Mouse (Mus musculus) forebrain, embryonic 14.5 days (tissue): ENCODE measurements at regions not wholly inside any gene's neighbourhood (a gene's known extent, or its start where the extent isn't known, plus 50 kb on each side); places are given as distances from the start of the nearest gene placed in this dataset.

Experiments
- ATAC-seq: fragments of 200-750 bp; cut with Nextera tagmentation; 2 replicates; pipeline ENCODE4 v1.8.0; 2017; ENCODE audit warnings: mild to moderate bottlenecking, moderate library complexity
- DNase-seq: peaks from one replicate; pipeline ENCODE4 v3.0.0-alpha.2; 2015; ENCODE audit warnings: low spot score
- H3K27ac ChIP-seq: fragments of 300-500 bp; sonication (generic); 2 replicates; pipeline ENCODE4 v1.5.1; 2014; ENCODE audit warnings: low read depth, mild to moderate bottlenecking, control low read depth, low read length, moderate library complexity
- H3K27me3 ChIP-seq: fragments of 300-500 bp; sonication (generic); replicated peaks from 2 replicates; pipeline ENCODE4 v1.6.1; 2014; ENCODE audit warnings: low read length, control low read depth, mixed read lengths; ENCODE audit not compliant: control insufficient read depth, insufficient read depth
- H3K36me3 ChIP-seq: fragments of 300-500 bp; sonication (generic); 2 replicates; pipeline ENCODE4 v1.6.1; 2014; ENCODE audit warnings: low read length, control low read depth; ENCODE audit not compliant: control insufficient read depth, insufficient read depth
- H3K4me1 ChIP-seq: fragments of 300-500 bp; sonication (generic); 2 replicates; pipeline ENCODE4 v1.6.1; 2014; ENCODE audit warnings: antibody characterized with exemption, low read length, control low read depth; ENCODE audit not compliant: control insufficient read depth, insufficient read depth
- H3K4me2 ChIP-seq: fragments of 300-500 bp; sonication (generic); 2 replicates; pipeline ENCODE4 v1.6.1; 2014; ENCODE audit warnings: mild to moderate bottlenecking, control low read depth, low read length
- H3K4me3 ChIP-seq: fragments of 300-500 bp; sonication (generic); 2 replicates; pipeline ENCODE4 v1.5.1; 2014; ENCODE audit warnings: low read depth, low read length, control low read depth
- H3K9ac ChIP-seq: fragments of 300-500 bp; sonication (generic); 2 replicates; pipeline ENCODE4 v1.6.1; 2014; ENCODE audit warnings: mild to moderate bottlenecking, low read length, control low read depth, moderate library complexity
- H3K9me3 ChIP-seq: fragments of 300-500 bp; sonication (generic); replicated peaks from 2 replicates; pipeline ENCODE4 v1.6.1; 2016; ENCODE audit warnings: low read length, control low read depth, mixed read lengths; ENCODE audit not compliant: control insufficient read depth
- WGBS: fragments of 180-500 bp; shearing (Covaris S2); extraction: QIAGEN DNeasy Blood & Tissue Kit; methylation state at CpG from one replicate; pipeline ENCODE4 v1.1.7; 2014; 5-methylcytosine and 5-hydroxymethylcytosine counted together

DNA sequence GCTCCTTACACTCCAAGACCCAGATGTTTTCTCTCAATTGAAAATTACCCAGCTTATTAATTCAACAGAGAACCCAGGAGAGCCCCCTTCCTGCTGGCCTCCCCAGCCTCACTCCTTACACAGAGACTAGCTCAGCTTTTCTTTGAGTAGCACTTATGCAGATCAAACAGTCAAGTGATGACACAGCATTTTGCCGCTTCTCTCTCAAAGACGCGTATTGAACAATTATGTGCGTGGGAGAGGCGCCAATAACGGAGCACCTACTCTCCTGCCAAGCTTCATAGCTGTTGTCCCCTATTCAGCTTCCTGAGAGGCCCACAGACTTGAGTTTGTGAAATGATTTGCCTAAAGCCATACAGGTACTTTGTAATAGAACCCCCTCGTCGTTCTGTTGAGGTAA is 428.5 kb downstream of the Fut8 start:
- Histone ChIP-seq H3K27ac (no peak overlapping the region), H3K36me3 (no peaks in the 10 kb centered on the region), H3K4me3 (no peak overlapping the region), H3K9me3 (no peaks in the 10 kb centered on the region), H3K4me1 (no peaks in the 10 kb centered on the region), H3K27me3 (no peaks in the 10 kb centered on the region), H3K9ac (no peak overlapping the region), H3K4me2 (no peak overlapping the region)
- ATAC-seq, result no peak
- peak; percentile 45 for DNase-seq
- 54% methylated on average over 8 of the region's 8 CpGs for WGBS

DNA sequence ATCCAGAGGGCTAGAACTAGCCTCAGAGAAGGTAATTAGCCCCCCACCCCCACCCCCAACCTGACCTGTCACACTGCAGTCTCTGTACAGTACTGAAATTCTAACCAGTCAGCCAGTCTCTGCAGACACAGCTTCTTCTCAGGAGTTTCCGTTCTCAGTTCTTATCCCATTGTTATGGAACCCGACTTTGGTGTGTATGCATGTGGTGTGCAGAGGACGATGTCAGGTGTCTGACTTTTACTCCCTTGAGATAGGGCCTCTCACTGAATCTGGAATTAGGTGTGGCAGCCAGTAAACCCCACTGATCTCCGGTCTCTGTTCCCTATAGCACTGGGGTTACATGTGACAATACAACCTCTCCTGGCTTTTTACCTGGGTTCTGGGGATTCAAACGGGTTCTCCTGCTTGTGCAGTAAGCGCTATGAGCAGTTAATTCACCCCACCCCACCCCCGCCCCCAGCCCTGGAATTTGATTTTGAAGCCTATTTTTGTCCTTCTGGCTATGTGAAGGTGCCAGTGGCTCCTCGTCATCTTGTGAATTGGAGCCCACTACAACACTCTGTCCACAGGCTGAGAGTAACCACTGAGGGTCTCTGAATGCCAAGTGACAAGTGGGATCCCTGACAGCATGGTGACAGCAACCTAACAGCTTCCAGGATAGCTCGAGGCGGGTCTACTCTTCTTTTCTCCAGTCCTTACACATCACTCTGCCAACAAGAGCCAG is 429.4 kb downstream of the Fut8 start:
- peak; percentile 38; the same call in 1 of the 2 replicates for ATAC-seq
- no peaks in the 10 kb centered on the region for H3K9me3 ChIP-seq
- no peaks in the 10 kb centered on the region for H3K36me3 ChIP-seq
- DNase-seq, result no peak
- no peak overlapping the region for H3K4me2 ChIP-seq
- WGBS, result 73% methylated on average over 10 of the region's 10 CpGs
- H3K27me3 ChIP-seq, result no peaks in the 10 kb centered on the region
- no peak overlapping the region for H3K27ac ChIP-seq
- H3K4me1 ChIP-seq, result no peaks in the 10 kb centered on the region
- H3K4me3 ChIP-seq, result no peak overlapping the region
- no peak overlapping the region for H3K9ac ChIP-seq

DNA sequence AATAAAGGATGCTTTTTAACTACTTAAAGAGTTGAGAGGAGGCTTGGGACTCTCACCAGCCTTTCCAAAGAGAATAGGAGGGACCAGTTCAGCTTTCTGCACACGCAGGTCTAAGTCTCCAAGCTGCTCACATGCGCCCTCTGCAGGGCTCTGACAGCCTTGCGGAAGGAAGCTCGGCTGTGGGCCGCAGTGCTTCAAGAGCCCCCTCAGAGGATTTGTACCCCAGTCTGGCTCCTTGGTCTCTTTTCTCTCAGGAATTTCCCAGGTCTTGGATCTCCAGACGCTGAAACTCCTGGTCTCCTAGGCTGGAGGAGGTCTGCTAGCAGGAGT is 429.9 kb downstream of the Fut8 start:
- Histone ChIP-seq H3K4me2 (no peak overlapping the region), H3K4me3 (no peak overlapping the region), H3K27ac (no peak overlapping the region), H3K9ac (no peak overlapping the region), H3K4me1 (no peaks in the 10 kb centered on the region), H3K9me3 (no peaks in the 10 kb centered on the region), H3K36me3 (no peaks in the 10 kb centered on the region), H3K27me3 (no peaks in the 10 kb centered on the region)
- ATAC-seq (peak; percentile 81), DNase-seq (peak; percentile 88)
- under 1% methylated on average over 6 of the region's 6 CpGs for WGBS

DNA sequence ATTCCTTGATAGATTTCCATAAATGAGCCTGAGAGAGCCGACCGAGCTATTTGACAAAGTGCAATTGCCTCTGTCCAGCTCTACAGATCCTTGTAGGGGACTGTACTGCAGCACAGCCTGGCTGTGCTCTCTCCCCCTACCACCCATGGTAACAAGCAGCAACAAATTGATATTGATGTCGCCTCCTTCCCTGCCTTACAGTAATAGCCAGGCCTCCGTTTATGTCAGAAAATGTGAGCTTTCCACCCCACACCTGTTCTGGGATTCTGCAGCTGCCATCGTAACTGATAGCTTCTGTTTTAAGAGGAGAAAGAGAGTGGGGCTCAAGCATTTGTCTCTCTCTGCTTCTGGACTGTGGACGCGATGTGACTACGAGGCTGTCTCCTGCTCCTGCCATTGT is 432.6 kb downstream of the Fut8 start:
- ATAC-seq, result no peak
- no peaks in the 10 kb centered on the region for H3K27me3 ChIP-seq
- 59% methylated on average over 8 of the region's 8 CpGs for WGBS
- no peaks in the 10 kb centered on the region for H3K36me3 ChIP-seq
- no peak overlapping the region for H3K4me2 ChIP-seq
- no peak overlapping the region for H3K9ac ChIP-seq
- no peak for DNase-seq
- no peak overlapping the region for H3K4me3 ChIP-seq
- H3K4me1 ChIP-seq, result no peaks in the 10 kb centered on the region
- no peak overlapping the region for H3K27ac ChIP-seq
- no peaks in the 10 kb centered on the region for H3K9me3 ChIP-seq

DNA sequence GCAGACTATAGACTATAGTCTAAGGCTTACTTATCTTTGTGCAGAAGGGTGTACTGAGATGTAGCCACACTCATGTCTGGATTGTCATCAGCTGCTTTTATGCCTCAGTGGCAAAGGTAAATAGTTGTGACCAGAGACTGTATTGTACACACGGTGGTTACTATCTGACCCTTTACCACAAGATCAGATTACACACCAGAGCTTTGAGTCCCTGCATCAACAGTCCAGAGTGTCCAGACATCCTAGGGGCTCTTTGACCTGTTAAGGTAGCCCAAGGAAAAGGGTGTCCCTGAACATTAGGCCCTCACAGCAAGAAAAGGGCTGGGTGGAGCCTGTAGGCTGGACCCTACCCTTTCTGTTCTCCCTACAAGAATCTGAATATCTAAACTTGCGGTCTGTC is 436.4 kb downstream of the Fut8 start:
- H3K27me3 ChIP-seq, result no peaks in the 10 kb centered on the region
- no peaks in the 10 kb centered on the region for H3K4me1 ChIP-seq
- no peaks in the 10 kb centered on the region for H3K9me3 ChIP-seq
- no peaks in the 10 kb centered on the region for H3K36me3 ChIP-seq
- H3K27ac ChIP-seq, result no peak overlapping the region
- ATAC-seq (no peak), DNase-seq (no peak)
- no peak overlapping the region for H3K4me2 ChIP-seq
- H3K9ac ChIP-seq, result no peak overlapping the region
- H3K4me3 ChIP-seq, result no peak overlapping the region
- WGBS, result 85% methylated on average over 2 of the region's 2 CpGs

DNA sequence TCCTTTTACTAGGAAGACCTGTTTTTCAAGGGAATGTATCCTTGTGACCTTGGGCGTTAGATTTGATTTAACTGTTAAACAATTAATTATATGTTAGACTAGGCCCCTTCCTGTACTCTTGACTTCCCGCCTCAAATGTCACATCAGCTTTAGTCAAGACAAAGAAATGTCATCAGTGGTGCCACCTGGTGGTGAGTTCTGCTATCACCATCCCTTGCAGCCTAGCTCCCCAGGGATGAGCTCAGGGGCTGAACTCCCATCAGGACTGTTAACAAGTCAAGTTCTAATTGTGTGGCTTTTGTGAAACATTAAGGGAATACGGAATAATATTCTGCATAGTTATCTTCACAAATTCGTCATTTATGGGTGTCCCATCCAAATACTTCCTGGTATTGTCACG is 436.8 kb downstream of the Fut8 start:
- H3K4me3 ChIP-seq, result no peak overlapping the region
- no peaks in the 10 kb centered on the region for H3K9me3 ChIP-seq
- no peaks in the 10 kb centered on the region for H3K36me3 ChIP-seq
- no peak overlapping the region for H3K4me2 ChIP-seq
- 84% methylated on average over 5 of the region's 5 CpGs for WGBS
- no peaks in the 10 kb centered on the region for H3K27me3 ChIP-seq
- DNase-seq (peak; percentile 44), ATAC-seq (no peak)
- no peaks in the 10 kb centered on the region for H3K4me1 ChIP-seq
- no peak overlapping the region for H3K27ac ChIP-seq
- no peak overlapping the region for H3K9ac ChIP-seq

DNA sequence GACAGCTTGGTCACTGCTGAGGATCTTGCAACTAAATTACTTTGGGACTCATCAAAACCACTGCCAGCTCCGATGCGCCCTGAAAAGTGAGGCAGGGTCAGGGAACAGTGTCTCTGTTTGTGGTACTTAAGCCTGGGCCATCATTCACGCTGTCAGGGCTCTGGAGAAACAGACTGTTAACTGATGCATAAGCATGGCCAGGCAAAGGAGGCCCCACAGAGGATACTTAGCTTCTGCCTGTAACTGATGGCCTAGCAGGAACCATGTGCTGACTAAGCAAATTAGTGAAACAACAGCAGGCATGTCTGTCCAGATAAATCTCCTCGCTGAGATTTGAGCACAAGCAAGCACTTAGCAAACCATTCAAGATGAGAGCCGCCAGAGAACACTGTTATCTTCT is 440.1 kb downstream of the Fut8 start:
- WGBS, result 79% methylated on average over 5 of the region's 5 CpGs
- Histone ChIP-seq H3K9me3 (no peaks in the 10 kb centered on the region), H3K36me3 (no peaks in the 10 kb centered on the region), H3K4me3 (no peak overlapping the region), H3K4me1 (no peaks in the 10 kb centered on the region), H3K9ac (no peak overlapping the region), H3K27ac (no peak overlapping the region), H3K27me3 (no peaks in the 10 kb centered on the region), H3K4me2 (no peak overlapping the region)
- DNase-seq (no peak), ATAC-seq (no peak)

DNA sequence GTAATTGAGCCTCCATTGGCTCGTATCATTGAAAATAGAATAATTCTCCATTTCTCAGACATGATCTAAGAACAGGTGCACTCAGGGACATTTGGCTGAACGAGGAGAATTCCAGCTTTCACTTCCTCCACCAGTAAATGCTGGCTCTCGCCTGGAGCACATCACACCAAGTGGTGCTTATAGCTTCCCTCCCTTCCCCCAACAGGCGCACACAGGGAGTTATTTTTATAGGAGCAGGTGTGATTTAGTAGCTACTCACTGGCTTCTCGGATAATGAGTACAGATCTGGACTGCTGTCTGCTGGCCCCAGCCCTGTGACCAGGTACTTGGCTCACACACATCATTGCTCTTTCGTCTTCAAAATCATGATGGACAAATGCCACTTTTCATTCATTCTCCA is 456.2 kb downstream of the Fut8 start:
- H3K9me3 ChIP-seq, result no peaks in the 10 kb centered on the region
- no peak overlapping the region for H3K4me3 ChIP-seq
- ATAC-seq, result no peak
- no peak overlapping the region for H3K4me2 ChIP-seq
- no peak overlapping the region for H3K9ac ChIP-seq
- H3K36me3 ChIP-seq, result no peaks in the 10 kb centered on the region
- no peaks in the 10 kb centered on the region for H3K27me3 ChIP-seq
- 66% methylated on average over 6 of the region's 6 CpGs for WGBS
- peak; percentile 17 for DNase-seq
- H3K4me1 ChIP-seq, result no peaks in the 10 kb centered on the region
- H3K27ac ChIP-seq, result no peak overlapping the region

DNA sequence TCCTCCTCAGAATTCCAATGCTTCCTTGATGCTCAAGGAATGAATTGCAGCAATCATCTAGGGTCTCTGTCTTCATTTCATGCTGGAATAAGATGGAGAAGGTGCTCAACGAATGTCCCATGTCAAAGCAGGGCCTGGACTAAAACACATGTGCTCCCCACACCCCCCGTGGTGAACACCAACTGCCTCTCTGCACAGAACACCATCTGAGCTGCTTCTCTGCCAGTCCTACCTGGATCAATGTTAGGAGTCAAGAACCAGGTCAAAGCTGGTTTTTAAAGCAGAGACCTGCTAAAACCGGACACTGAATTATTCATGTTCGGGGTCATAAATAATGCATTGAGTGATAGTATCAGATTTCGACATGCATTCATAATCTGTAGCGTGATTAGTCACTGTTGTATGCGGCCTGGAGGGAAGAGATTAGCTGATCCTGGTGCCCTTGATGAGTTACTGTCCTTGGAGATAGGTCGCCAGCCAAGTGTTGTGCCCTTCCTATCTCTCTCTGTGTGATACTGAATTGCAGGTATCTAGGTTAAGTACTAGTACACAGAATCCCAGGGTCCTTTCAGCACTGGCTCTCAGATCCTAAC is 458.2 kb downstream of the Fut8 start:
- no peak overlapping the region for H3K9ac ChIP-seq
- DNase-seq, result no peak
- no peak for ATAC-seq
- no peaks in the 10 kb centered on the region for H3K4me1 ChIP-seq
- H3K27me3 ChIP-seq, result no peaks in the 10 kb centered on the region
- WGBS, result 71% methylated on average over 8 of the region's 8 CpGs
- no peak overlapping the region for H3K27ac ChIP-seq
- H3K36me3 ChIP-seq, result no peaks in the 10 kb centered on the region
- H3K9me3 ChIP-seq, result no peaks in the 10 kb centered on the region
- no peak overlapping the region for H3K4me2 ChIP-seq
- no peak overlapping the region for H3K4me3 ChIP-seq
